Mouse (Mus musculus) lung, embryonic 15.5 days (tissue): ENCODE data around the gene Slc8a1. TPM values are rescaled to one million over a fixed set of nuclear protein-coding genes. Genes with fewer than 3 reads are reported as not detected.

Source experiments
- ATAC-seq: fragments of 200-750 bp; cut with Nextera tagmentation; 2 replicates; pipeline ENCODE4 v1.8.0; 2017; ENCODE audit warnings: moderate number of reproducible peaks, borderline replicate concordance; ENCODE audit not compliant: low FRiP score, low TSS enrichment; ENCODE audit errors: extremely low read depth
- H3K27ac ChIP-seq: fragments of 300-500 bp; sonication (generic); 2 replicates; pipeline ENCODE4 v1.5.1; 2015; ENCODE audit warnings: moderate library complexity, mild to moderate bottlenecking, inconsistent platforms
- H3K27me3 ChIP-seq: fragments of 300-500 bp; sonication (generic); 2 replicates; pipeline ENCODE4 v1.6.1; 2015; ENCODE audit warnings: inconsistent platforms
- H3K36me3 ChIP-seq: fragments of 300-500 bp; sonication (generic); 2 replicates; pipeline ENCODE4 v1.6.1; 2015; ENCODE audit warnings: inconsistent platforms
- H3K4me1 ChIP-seq: fragments of 300-500 bp; sonication (generic); 2 replicates; pipeline ENCODE4 v1.6.1; 2015; ENCODE audit warnings: inconsistent platforms
- H3K4me2 ChIP-seq: fragments of 300-500 bp; sonication (generic); 2 replicates; pipeline ENCODE4 v1.6.1; 2015; ENCODE audit warnings: inconsistent platforms, mild to moderate bottlenecking, moderate library complexity
- H3K4me3 ChIP-seq: fragments of 300-500 bp; sonication (generic); 2 replicates; pipeline ENCODE4 v1.5.1; 2015; ENCODE audit warnings: mild to moderate bottlenecking, inconsistent platforms
- H3K9ac ChIP-seq: fragments of 300-500 bp; sonication (generic); 2 replicates; pipeline ENCODE4 v1.6.1; 2015; ENCODE audit warnings: inconsistent platforms
- H3K9me3 ChIP-seq: fragments of 300-500 bp; sonication (generic); 2 replicates; pipeline ENCODE4 v1.6.1; 2016; ENCODE audit warnings: inconsistent platforms
- WGBS: fragments of 180-500 bp; shearing (Covaris S2); methylation state at CpG from one replicate; pipeline ENCODE4 v1.1.7; 2015; 5-methylcytosine and 5-hydroxymethylcytosine counted together
- polyA plus RNA-seq: library from polyadenylated mRNA; unstranded; fragments of >200 nt; fragmentation: Nextera tagmentation; extraction: Ambion mirVana; gene quantifications from 2 replicates; pipeline ENCODE4 v1.2.1, GENCODE M21; 2015

Gene Slc8a1
- polyA plus RNA-seq, 1 experiment from 2014 or later: 7.0 TPM

- 82% methylated on average over 3 of the region's 3 CpGs for WGBS
- no peak overlapping the region for H3K4me2 ChIP-seq
- H3K36me3 ChIP-seq: no peaks in the 10 kb centered on the region
- no peak overlapping the region for H3K9ac ChIP-seq
- H3K4me1 ChIP-seq: peaks cover 15% of the 10 kb centered on the region; the same call in 1 of the 2 replicates
- no peak for ATAC-seq
- no peak overlapping the region for H3K4me3 ChIP-seq
- H3K27me3 ChIP-seq: no peaks in the 10 kb centered on the region
- H3K9me3 ChIP-seq: no peaks in the 10 kb centered on the region
- no peak overlapping the region for H3K27ac ChIP-seq
Observed at GRCm38 (mm10) chr17:81550864-81551263, 187.3 kb downstream of the Slc8a1 start.

- 26% methylated on average over 4 of the region's 4 CpGs for WGBS
- peak; percentile 83; the same call in 1 of the 2 replicates for ATAC-seq
- Histone ChIP-seq H3K4me3 (no peak overlapping the region), H3K4me2 (no peak overlapping the region), H3K27ac (no peak overlapping the region), H3K27me3 (no peaks in the 10 kb centered on the region), H3K4me1 (peaks cover 17% of the 10 kb centered on the region; the same call in 1 of the 2 replicates), H3K36me3 (no peaks in the 10 kb centered on the region), H3K9ac (no peak overlapping the region), H3K9me3 (no peaks in the 10 kb centered on the region)
Observed at GRCm38 (mm10) chr17:81548016-81548415, 190.2 kb downstream of the Slc8a1 start.

- H3K36me3 ChIP-seq: no peaks in the 10 kb centered on the region
- H3K4me3 ChIP-seq: no peak overlapping the region
- WGBS: 73% methylated on average over 6 of the region's 6 CpGs
- H3K9me3 ChIP-seq: no peaks in the 10 kb centered on the region
- H3K9ac ChIP-seq: no peak overlapping the region
- no peak overlapping the region for H3K4me2 ChIP-seq
- H3K4me1 ChIP-seq: peaks cover 25% of the 10 kb centered on the region
- no peak for ATAC-seq
- H3K27me3 ChIP-seq: no peaks in the 10 kb centered on the region
- H3K27ac ChIP-seq: no peak overlapping the region; the same call in 1 of the 2 replicates
Observed at GRCm38 (mm10) chr17:81546525-81546924, 191.7 kb downstream of the Slc8a1 start.

GRCm38 (mm10) chr17:81546012-81546411, 192.2 kb downstream of the Slc8a1 start:
- Histone ChIP-seq H3K9ac (no peak overlapping the region), H3K36me3 (no peaks in the 10 kb centered on the region), H3K4me2 (no peak overlapping the region), H3K4me3 (no peak overlapping the region), H3K27me3 (no peaks in the 10 kb centered on the region), H3K4me1 (peaks cover 25% of the 10 kb centered on the region), H3K9me3 (no peaks in the 10 kb centered on the region), H3K27ac (no peak overlapping the region)
- WGBS: 79% methylated on average over 5 of the region's 5 CpGs
- ATAC-seq: no peak

- Histone ChIP-seq H3K9ac (no peak overlapping the region), H3K4me1 (peaks cover 25% of the 10 kb centered on the region), H3K4me3 (no peak overlapping the region), H3K36me3 (no peaks in the 10 kb centered on the region), H3K27ac (no peak overlapping the region), H3K4me2 (no peak overlapping the region), H3K27me3 (no peaks in the 10 kb centered on the region), H3K9me3 (no peaks in the 10 kb centered on the region)
- WGBS: 84% methylated on average over 3 of the region's 3 CpGs
- ATAC-seq: no peak
Observed at GRCm38 (mm10) chr17:81544926-81545325, 193.3 kb downstream of the Slc8a1 start.

GRCm38 (mm10) chr17:81542313-81543185, 195.6 kb downstream of the Slc8a1 start:
- Histone ChIP-seq H3K4me2 (no peak overlapping the region), H3K27me3 (no peaks in the 10 kb centered on the region), H3K4me3 (no peak overlapping the region), H3K27ac (no peak overlapping the region), H3K9me3 (no peaks in the 10 kb centered on the region), H3K9ac (no peak overlapping the region), H3K36me3 (no peaks in the 10 kb centered on the region), H3K4me1 (peaks cover 21% of the 10 kb centered on the region)
- no peak for ATAC-seq
- WGBS: 74% methylated on average over 12 of the region's 12 CpGs

GRCm38 (mm10) chr17:81538163-81539160, 199.7 kb downstream of the Slc8a1 start:
- Histone ChIP-seq H3K4me3 (no peak overlapping the region), H3K36me3 (no peaks in the 10 kb centered on the region), H3K4me1 (peaks cover 8% of the 10 kb centered on the region), H3K27ac (no peak overlapping the region), H3K27me3 (no peaks in the 10 kb centered on the region), H3K9ac (no peak overlapping the region), H3K4me2 (no peak overlapping the region), H3K9me3 (no peaks in the 10 kb centered on the region)
- 60% methylated on average over 9 of the region's 9 CpGs for WGBS
- no peak for ATAC-seq

- no peaks in the 10 kb centered on the region for H3K9me3 ChIP-seq
- H3K27me3 ChIP-seq: no peaks in the 10 kb centered on the region
Observed at GRCm38 (mm10) chr17:81536093-81536492, 202.1 kb downstream of the Slc8a1 start.

GRCm38 (mm10) chr17:81529849-81530248, 208.3 kb downstream of the Slc8a1 start:
- Histone ChIP-seq H3K4me1 (no peaks in the 10 kb centered on the region; the same call in 1 of the 2 replicates), H3K9me3 (no peaks in the 10 kb centered on the region), H3K4me2 (no peak overlapping the region), H3K9ac (no peak overlapping the region), H3K4me3 (no peak overlapping the region), H3K27ac (no peak overlapping the region), H3K36me3 (no peaks in the 10 kb centered on the region), H3K27me3 (no peaks in the 10 kb centered on the region)
- 57% methylated on average over 2 of the region's 2 CpGs for WGBS
- no peak for ATAC-seq

More at GRCm38 (mm10) chr17:81536093-81536492, 202.1 kb downstream of the Slc8a1 start:
- H3K27ac ChIP-seq: no peak overlapping the region
- H3K36me3 ChIP-seq: no peaks in the 10 kb centered on the region
- no peak overlapping the region for H3K4me3 ChIP-seq
- H3K4me2 ChIP-seq: no peak overlapping the region
- H3K4me1 ChIP-seq: no peaks in the 10 kb centered on the region
- H3K9ac ChIP-seq: no peak overlapping the region
- no peak for ATAC-seq
- WGBS: 89% methylated on average over 3 of the region's 3 CpGs

GRCm38 (mm10) chr17:81528940-81529339, 209.2 kb downstream of the Slc8a1 start:
- Histone ChIP-seq H3K4me2 (no peak overlapping the region), H3K27ac (no peak overlapping the region), H3K27me3 (no peaks in the 10 kb centered on the region), H3K36me3 (no peaks in the 10 kb centered on the region), H3K4me3 (no peak overlapping the region), H3K9me3 (no peaks in the 10 kb centered on the region), H3K4me1 (no peaks in the 10 kb centered on the region; the same call in 1 of the 2 replicates), H3K9ac (no peak overlapping the region)
- WGBS: 77% methylated on average over 4 of the region's 4 CpGs
- ATAC-seq: no peak

GRCm38 (mm10) chr17:81526463-81526862, 211.7 kb downstream of the Slc8a1 start:
- Histone ChIP-seq H3K9ac (no peak overlapping the region), H3K4me2 (no peak overlapping the region), H3K4me1 (no peaks in the 10 kb centered on the region; the same call in 1 of the 2 replicates), H3K36me3 (no peaks in the 10 kb centered on the region), H3K9me3 (no peaks in the 10 kb centered on the region), H3K4me3 (no peak overlapping the region), H3K27ac (no peak overlapping the region), H3K27me3 (no peaks in the 10 kb centered on the region)
- no peak for ATAC-seq
- WGBS: 86% methylated on average over 3 of the region's 3 CpGs
